Mouse (Mus musculus): Measurements from ENCODE around the gene Vmn2r34. TPM values are rescaled to one million over a fixed set of nuclear protein-coding genes. Genes with fewer than 3 reads are reported as not detected.
"Not testable (repeated sequence)": the region's sequence is repeated elsewhere in the genome, so short reads cannot be mapped to it uniquely, and the experiment has no call there.

Gene Vmn2r34
- polyA plus RNA-seq (2015; fragmentation: Nextera tagmentation; extraction: Ambion mirVana): not detected in 2 replicates

- not testable (repeated sequence) for H3K36me3 ChIP-seq (ENCODE audit: poor library complexity, severe bottlenecking); H3K4me1 ChIP-seq; H3K9ac ChIP-seq; H3K27ac ChIP-seq; H3K4me3 ChIP-seq; H3K27me3 ChIP-seq; H3K4me2 ChIP-seq; H3K9me3 ChIP-seq (replicated peaks); ATAC-seq
- 54% methylated on average over 2 of the region's 2 CpGs for WGBS
Measured at GRCm38 (mm10) chr7:7689413-7689812, at the start of gene Vmn2r34. Gene Vmn2r34, minus strand, starts transcription at chr7:7689513.

GRCm38 (mm10) chr7:7674032-7674431, 15.3 kb downstream of the Vmn2r34 start:
- not testable (repeated sequence) for H3K27ac ChIP-seq; H3K9me3 ChIP-seq (replicated peaks); ATAC-seq; H3K4me3 ChIP-seq; H3K4me2 ChIP-seq; H3K36me3 ChIP-seq (ENCODE audit: poor library complexity, severe bottlenecking); H3K4me1 ChIP-seq; H3K9ac ChIP-seq; H3K27me3 ChIP-seq
- WGBS: 86% methylated on average over 2 of the region's 2 CpGs

Other genes with a start within 250 kb of the Vmn2r34 start
- not detected in 2 replicates for gene Vmn2r32, start 209.5 kb downstream of the Vmn2r34 start, polyA plus RNA-seq (2015; fragmentation: Nextera tagmentation; extraction: Ambion mirVana)
- gene Vmn2r33, start 122.7 kb downstream of the Vmn2r34 start, polyA plus RNA-seq (2015; fragmentation: Nextera tagmentation; extraction: Ambion mirVana): not detected in 2 replicates
- gene Vmn2r35, start 130.4 kb upstream of the Vmn2r34 start, polyA plus RNA-seq (2015; fragmentation: Nextera tagmentation; extraction: Ambion mirVana): not detected in 2 replicates
- not detected in 2 replicates for gene Vmn2r36, start 213.0 kb upstream of the Vmn2r34 start, polyA plus RNA-seq (2015; fragmentation: Nextera tagmentation; extraction: Ambion mirVana)

Data from forebrain, embryonic 13.5 days (tissue).